Mouse (Mus musculus) liver, embryonic 12.5 days (tissue): ENCODE measurements around the gene Tas2r137. TPM values are rescaled to one million over a fixed set of nuclear protein-coding genes. Genes with fewer than 3 reads are reported as not detected.

Experiments
- ATAC-seq: fragments of 200-750 bp; cut with Nextera tagmentation; 2 replicates; pipeline ENCODE4 v1.8.0; 2017; ENCODE audit warnings: moderate number of reproducible peaks, mild to moderate bottlenecking, moderate library complexity
- H3K27ac ChIP-seq: fragments of 300-500 bp; sonication (generic); 2 replicates; pipeline ENCODE4 v1.5.1; 2016; ENCODE audit warnings: mild to moderate bottlenecking
- H3K27me3 ChIP-seq: fragments of 300-500 bp; sonication (generic); replicated peaks from 2 replicates; pipeline ENCODE4 v1.6.1; 2016; ENCODE audit warnings: mild to moderate bottlenecking, moderate library complexity
- H3K36me3 ChIP-seq: fragments of 300-500 bp; sonication (generic); 2 replicates; pipeline ENCODE4 v1.6.1; 2016; ENCODE audit warnings: mild to moderate bottlenecking, moderate library complexity
- H3K4me1 ChIP-seq: fragments of 300-500 bp; sonication (generic); 2 replicates; pipeline ENCODE4 v1.6.1; 2016
- H3K4me2 ChIP-seq: fragments of 300-500 bp; sonication (generic); 2 replicates; pipeline ENCODE4 v1.6.1; 2016; ENCODE audit warnings: mild to moderate bottlenecking, moderate library complexity
- H3K4me3 ChIP-seq: fragments of 300-500 bp; sonication (generic); 2 replicates; pipeline ENCODE4 v1.5.1; 2016; ENCODE audit warnings: mild to moderate bottlenecking, moderate library complexity
- H3K9ac ChIP-seq: fragments of 300-500 bp; sonication (generic); 2 replicates; pipeline ENCODE4 v1.6.1; 2016; ENCODE audit warnings: mild to moderate bottlenecking, moderate library complexity
- H3K9me3 ChIP-seq: fragments of 300-500 bp; sonication (generic); replicated peaks from 2 replicates; pipeline ENCODE4 v1.6.1; 2016; ENCODE audit warnings: mild to moderate bottlenecking, moderate library complexity
- WGBS: fragments of 180-500 bp; shearing (Covaris S2); methylation state at CpG from one replicate; pipeline ENCODE4 v1.1.7; 2016; ENCODE audit not compliant: insufficient replicate concordance; 5-methylcytosine and 5-hydroxymethylcytosine counted together
- polyA plus RNA-seq: library from polyadenylated mRNA; unstranded; fragments of >200 nt; fragmentation: Nextera tagmentation; extraction: Ambion mirVana; gene quantifications from 2 replicates; pipeline ENCODE4 v1.2.1, GENCODE M21; 2016

Tas2r137 gene
- polyA plus RNA-seq, 1 experiment from 2014 or later = not detected

DNA sequence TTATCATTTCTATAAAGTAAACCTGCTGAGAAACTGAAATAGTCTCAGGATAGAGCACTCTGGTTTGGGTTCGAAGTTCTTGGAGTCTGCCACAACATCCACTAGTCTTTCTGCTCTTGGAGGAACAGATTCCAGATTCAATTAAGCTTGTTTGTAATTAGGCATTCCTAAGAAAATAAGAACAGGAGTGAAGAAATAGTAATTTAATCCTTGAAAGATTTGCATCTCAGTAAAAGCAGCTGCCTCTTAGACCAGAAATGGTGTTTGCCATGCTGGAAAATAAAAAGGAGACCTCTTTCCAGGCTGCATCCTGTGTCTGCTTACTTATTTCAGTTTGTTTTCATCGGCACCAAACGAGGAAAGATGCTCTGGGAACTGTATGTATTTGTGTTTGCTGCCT, 2.2 kb downstream of the Tas2r137 start, which contains the start of gene Tas2r108:
TSS of gene Tas2r108 (plus strand) at position 301 of the 400 bp plus-strand sequence.
- no peaks in the 10 kb centered on the region for H3K27me3 ChIP-seq
- no peak within 1 kb of the TSS for H3K27ac ChIP-seq
- H3K9ac ChIP-seq = no peak within 1 kb of the TSS
- ATAC-seq = no peak
- no peak within 1 kb of the TSS for H3K4me2 ChIP-seq
- H3K4me3 ChIP-seq = no peak within 1 kb of the TSS
- H3K9me3 ChIP-seq = no peaks in the 10 kb centered on the region
- H3K4me1 ChIP-seq = no peaks in the 10 kb centered on the region
- 66% methylated on average over 3 of the region's 3 CpGs for WGBS
- H3K36me3 ChIP-seq = no peaks in the 10 kb centered on the region

GRCm38 (mm10) chr6:40519408-40519807, 28.4 kb downstream of the Tas2r137 start, which contains the start of gene Prss37:
Gene Prss37 (minus strand): TSS chr6:40519508.
- no peaks in the 10 kb centered on the region for H3K36me3 ChIP-seq
- H3K4me1 ChIP-seq = no peaks in the 10 kb centered on the region
- H3K9me3 ChIP-seq = no peaks in the 10 kb centered on the region
- no peak for ATAC-seq
- H3K27me3 ChIP-seq = no peaks in the 10 kb centered on the region
- H3K9ac ChIP-seq = no peak within 1 kb of the TSS
- H3K4me3 ChIP-seq = no peak within 1 kb of the TSS
- no peak within 1 kb of the TSS for H3K4me2 ChIP-seq
- H3K27ac ChIP-seq = no peak within 1 kb of the TSS
- WGBS = 85% methylated on average over 1 of the region's 1 CpGs

Other genes starting within 250 kb of the Tas2r137 start
- gene Agk, start 166.1 kb upstream of the Tas2r137 start, polyA plus RNA-seq = 20.3 and 21.3 TPM in 2 replicates
- gene E330009J07Rik, start 55.1 kb upstream of the Tas2r137 start, polyA plus RNA-seq = 2.2 and 2.3 TPM in 2 replicates
- not detected in 2 replicates for gene Wee2, start 52.1 kb upstream of the Tas2r137 start, polyA plus RNA-seq
- gene Ssbp1, start 19.9 kb upstream of the Tas2r137 start, polyA plus RNA-seq = 107 and 108 TPM in 2 replicates
- not detected in 2 replicates for gene Tas2r108, start 2.3 kb downstream of the Tas2r137 start, polyA plus RNA-seq
- gene Prss37, start 28.3 kb downstream of the Tas2r137 start, polyA plus RNA-seq = not detected in 2 replicates
- not detected in 2 replicates for gene Olfr461, start 63.8 kb downstream of the Tas2r137 start, polyA plus RNA-seq
- not detected in 2 replicates for gene Olfr460, start 78.3 kb downstream of the Tas2r137 start, polyA plus RNA-seq
- gene Clec5a, start 94.6 kb downstream of the Tas2r137 start, polyA plus RNA-seq = 2.5 and 2.8 TPM in 2 replicates
- not detected in 2 replicates for gene Tas2r138, start 122.1 kb downstream of the Tas2r137 start, polyA plus RNA-seq
- gene Mgam, start 137.6 kb downstream of the Tas2r137 start, polyA plus RNA-seq = 0.35 TPM in 2 replicates